Mouse (Mus musculus) CH12.LX (cell line): Measurements from ENCODE around the gene Myo1d. TPM values are rescaled to one million over a fixed set of nuclear protein-coding genes. Genes with fewer than 3 reads are reported as not detected.

ENCODE experiments used
- DNase-seq: peaks from one replicate; pipeline ENCODE4 v3.0.0-alpha.2; 2013; ENCODE audit errors: extremely low read depth
- H3K27ac ChIP-seq: 2 replicates; pipeline ENCODE4 v1.5.1; 2012; ENCODE audit warnings: low read depth, mild to moderate bottlenecking, control low read depth, moderate library complexity; ENCODE audit not compliant: insufficient read depth
- H3K27me3 ChIP-seq: replicated peaks from 2 replicates; pipeline ENCODE3; 2012; ENCODE audit warnings: inconsistent platforms
- H3K36me3 ChIP-seq, 2 experiments: replicated peaks in 1 of 2; 2 replicates each; pipeline versions ENCODE3 to v1.6.1; 2012; ENCODE audit warnings: inconsistent platforms in 1 of 2, low read length in 1 of 2, mild to moderate bottlenecking in 1 of 2, mixed read lengths in 1 of 2, moderate library complexity in 1 of 2; ENCODE audit not compliant: control insufficient read depth in 1 of 2, insufficient read depth in 1 of 2
- H3K4me1 ChIP-seq, 2 experiments: 2 replicates each; pipeline ENCODE4 v1.6.1; 2012; ENCODE audit warnings: inconsistent platforms in 1 of 2, moderate library complexity in 1 of 2; ENCODE audit not compliant: insufficient read depth in 2 of 2, control insufficient read depth in 1 of 2
- H3K4me2 ChIP-seq: 2 replicates; pipeline ENCODE4 v1.6.1; 2012; ENCODE audit warnings: low read depth, mild to moderate bottlenecking, control low read depth; ENCODE audit not compliant: poor library complexity, insufficient read depth, severe bottlenecking
- H3K4me3 ChIP-seq, 3 experiments: fragments of 150-350 bp in 1 of 3; sonication (generic) in 1 of 3; replicated peaks in 1 of 3; 2 replicates each; pipeline versions ENCODE3 to v1.5.1; 2011 to 2012; ENCODE audit warnings: low read depth in 2 of 3, low read length in 2 of 3, mild to moderate bottlenecking in 2 of 3, moderate library complexity in 2 of 3, control low read depth in 1 of 3, improper control_type of control experiment in 1 of 3, inconsistent platforms in 1 of 3, mixed read lengths in 1 of 3; ENCODE audit not compliant: poor library complexity in 1 of 3
- H3K79me2 ChIP-seq: replicated peaks from 2 replicates; pipeline ENCODE4 v1.6.1; 2012; ENCODE audit warnings: mild to moderate bottlenecking, moderate library complexity; ENCODE audit not compliant: control insufficient read depth, poor library complexity, insufficient read depth, severe bottlenecking; ENCODE audit errors: extremely low read depth
- H3K9ac ChIP-seq: 2 replicates; pipeline ENCODE4 v1.6.1; 2012; ENCODE audit warnings: low read depth, mild to moderate bottlenecking, control low read depth, moderate library complexity; ENCODE audit not compliant: insufficient read depth
- H3K9me3 ChIP-seq: replicated peaks from 2 replicates; pipeline ENCODE3; 2012; ENCODE audit warnings: low read length, inconsistent platforms, mixed read lengths
- BHLHE40 ChIP-seq: IDR thresholded peaks from 2 replicates; pipeline ENCODE4 v1.6.1; 2011; ENCODE audit warnings: mild to moderate bottlenecking, low read depth, low read length, improper control_type of control experiment
- CHD1 ChIP-seq: IDR thresholded peaks from 2 replicates; pipeline ENCODE4 v1.6.1; 2012; ENCODE audit warnings: low read depth, low read length, improper control_type of control experiment, inconsistent platforms
- CHD2 ChIP-seq: IDR thresholded peaks from 2 replicates; pipeline ENCODE4 v1.6.1; 2011; ENCODE audit warnings: low read length, improper control_type of control experiment
- CTCF ChIP-seq, 2 experiments: IDR thresholded peaks in 1 of 2; conservative IDR thresholded peaks in 1 of 2; 2 replicates each; pipeline ENCODE4 v1.5.1; 2011 to 2012; ENCODE audit warnings: low read depth in 2 of 2, low read length in 2 of 2, improper control_type of control experiment in 1 of 2, inconsistent platforms in 1 of 2, mild to moderate bottlenecking in 1 of 2, moderate library complexity in 1 of 2
- E2F4 ChIP-seq: IDR thresholded peaks from 2 replicates; pipeline ENCODE4 v1.6.1; 2011; ENCODE audit warnings: low read depth, low read length, improper control_type of control experiment; ENCODE audit not compliant: insufficient replicate concordance
- ELF1 ChIP-seq: IDR thresholded peaks from 2 replicates; pipeline ENCODE4 v1.6.1; 2014; ENCODE audit warnings: low read depth, mild to moderate bottlenecking, inconsistent platforms, low read length, improper control_type of control experiment
- EP300 ChIP-seq: IDR thresholded peaks from 2 replicates; pipeline ENCODE4 v1.6.1; 2011; ENCODE audit warnings: low read length, improper control_type of control experiment
- ETS1 ChIP-seq: conservative IDR thresholded peaks from 2 replicates; pipeline ENCODE4 v1.6.1; 2012; ENCODE audit warnings: low read depth, mild to moderate bottlenecking, inconsistent platforms, low read length, improper control_type of control experiment, moderate library complexity
- GABPA ChIP-seq: IDR thresholded peaks from 2 replicates; pipeline ENCODE4 v1.6.1; 2012; ENCODE audit warnings: low read depth, low read length, improper control_type of control experiment, inconsistent platforms; ENCODE audit not compliant: insufficient replicate concordance
- HCFC1 ChIP-seq: IDR thresholded peaks from 2 replicates; pipeline ENCODE4 v1.6.1; 2012; ENCODE audit warnings: low read depth, mild to moderate bottlenecking, inconsistent platforms, low read length, improper control_type of control experiment
- IRF4 ChIP-seq: IDR thresholded peaks from 2 replicates; pipeline ENCODE4 v1.6.1; 2014; ENCODE audit warnings: low read depth, mild to moderate bottlenecking, inconsistent platforms, low read length, improper control_type of control experiment
- JUN ChIP-seq: IDR thresholded peaks from 2 replicates; pipeline ENCODE4 v1.6.1; 2011; ENCODE audit warnings: low read depth, mild to moderate bottlenecking, low read length, improper control_type of control experiment, moderate library complexity; ENCODE audit not compliant: insufficient read depth
- JUND ChIP-seq: conservative IDR thresholded peaks from 2 replicates; pipeline ENCODE4 v1.6.1; 2011; ENCODE audit warnings: low read depth, low read length, improper control_type of control experiment
- KAT2A ChIP-seq: IDR thresholded peaks from 2 replicates; pipeline ENCODE4 v1.6.1; 2012; ENCODE audit warnings: low read length, improper control_type of control experiment, inconsistent platforms; ENCODE audit not compliant: insufficient replicate concordance
- MAFK ChIP-seq: IDR thresholded peaks from 2 replicates; pipeline ENCODE4 v1.6.1; 2011; ENCODE audit warnings: low read length, improper control_type of control experiment; ENCODE audit not compliant: insufficient replicate concordance
- MAX ChIP-seq: IDR thresholded peaks from 2 replicates; pipeline ENCODE4 v1.6.1; 2011; ENCODE audit warnings: low read length, improper control_type of control experiment
- MAZ ChIP-seq: IDR thresholded peaks from 2 replicates; pipeline ENCODE4 v1.6.1; 2012; ENCODE audit warnings: low read depth, mild to moderate bottlenecking, inconsistent platforms, low read length, improper control_type of control experiment, moderate library complexity
- MEF2A ChIP-seq: IDR thresholded peaks from 2 replicates; pipeline ENCODE4 v1.6.1; 2014; ENCODE audit warnings: low read depth, mild to moderate bottlenecking, inconsistent platforms, low read length, improper control_type of control experiment, borderline replicate concordance
- MXI1 ChIP-seq: IDR thresholded peaks from 2 replicates; pipeline ENCODE4 v1.6.1; 2011; ENCODE audit warnings: mild to moderate bottlenecking, low read depth, low read length, improper control_type of control experiment
- MYC ChIP-seq: IDR thresholded peaks from 2 replicates; pipeline ENCODE4 v1.6.1; 2011; ENCODE audit warnings: low read depth, mild to moderate bottlenecking, improper control_type of control experiment, low read length
- NELFE ChIP-seq: IDR thresholded peaks from 2 replicates; pipeline ENCODE4 v1.6.1; 2011; ENCODE audit warnings: low read depth, low read length, improper control_type of control experiment
- NRF1 ChIP-seq: IDR thresholded peaks from 2 replicates; pipeline ENCODE4 v1.6.1; 2014; ENCODE audit warnings: low read depth, mild to moderate bottlenecking, inconsistent platforms, low read length, improper control_type of control experiment, moderate library complexity
- PAX5 ChIP-seq: IDR thresholded peaks from 2 replicates; pipeline ENCODE4 v1.6.1; 2012; ENCODE audit warnings: low read length, inconsistent platforms, mixed read lengths
- POLR2A ChIP-seq: IDR thresholded peaks from 2 replicates; pipeline ENCODE4 v1.6.1; 2011; ENCODE audit warnings: low read depth, mild to moderate bottlenecking, improper control_type of control experiment, low read length
- POLR2AphosphoS2 ChIP-seq: IDR thresholded peaks from 2 replicates; pipeline ENCODE4 v1.6.1; 2011; ENCODE audit warnings: low read depth, low read length, improper control_type of control experiment
- RAD21 ChIP-seq: IDR thresholded peaks from 2 replicates; pipeline ENCODE4 v1.6.1; 2011; ENCODE audit warnings: low read depth, mild to moderate bottlenecking, low read length, improper control_type of control experiment, moderate library complexity
- RCOR1 ChIP-seq: conservative IDR thresholded peaks from 2 replicates; pipeline ENCODE4 v1.6.1; 2012; ENCODE audit warnings: low read depth, mild to moderate bottlenecking, inconsistent platforms, low read length, improper control_type of control experiment
- SIN3A ChIP-seq: IDR thresholded peaks from 2 replicates; pipeline ENCODE4 v1.6.1; 2012; ENCODE audit warnings: low read length, improper control_type of control experiment, inconsistent platforms
- SMC3 ChIP-seq: IDR thresholded peaks from 2 replicates; pipeline ENCODE4 v1.6.1; 2011; ENCODE audit warnings: low read depth, low read length, improper control_type of control experiment
- TBP ChIP-seq: conservative IDR thresholded peaks from 2 replicates; pipeline ENCODE4 v1.6.1; 2011; ENCODE audit warnings: low read depth, low read length, improper control_type of control experiment
- TCF12 ChIP-seq: IDR thresholded peaks from 2 replicates; pipeline ENCODE4 v1.6.1; 2014; ENCODE audit warnings: low read depth, mild to moderate bottlenecking, inconsistent platforms, low read length, improper control_type of control experiment
- UBTF ChIP-seq: IDR thresholded peaks from 2 replicates; pipeline ENCODE4 v1.6.1; 2012; ENCODE audit warnings: low read depth, mild to moderate bottlenecking, inconsistent platforms, low read length, improper control_type of control experiment, moderate library complexity
- USF1 ChIP-seq: IDR thresholded peaks from 2 replicates; pipeline ENCODE4 v1.6.1; 2014; ENCODE audit warnings: low read depth, mild to moderate bottlenecking, inconsistent platforms, low read length, improper control_type of control experiment
- USF2 ChIP-seq: conservative IDR thresholded peaks from 2 replicates; pipeline ENCODE4 v1.6.1; 2011; ENCODE audit warnings: low read depth, low read length, improper control_type of control experiment
- ZC3H11A ChIP-seq: IDR thresholded peaks from 2 replicates; pipeline ENCODE4 v1.6.1; 2012; ENCODE audit warnings: low read depth, mild to moderate bottlenecking, inconsistent platforms, low read length, improper control_type of control experiment
- ZKSCAN1 ChIP-seq: IDR thresholded peaks from 2 replicates; pipeline ENCODE4 v1.6.1; 2012; ENCODE audit warnings: low read depth, inconsistent platforms, low read length, improper control_type of control experiment, borderline replicate concordance
- ZMIZ1 ChIP-seq: IDR thresholded peaks from 2 replicates; pipeline ENCODE4 v1.6.1; 2012; ENCODE audit warnings: low read depth, mild to moderate bottlenecking, inconsistent platforms, low read length, improper control_type of control experiment
- ZNF384 ChIP-seq: IDR thresholded peaks from 2 replicates; pipeline ENCODE4 v1.6.1; 2012; ENCODE audit warnings: low read depth, low read length, improper control_type of control experiment, inconsistent platforms
- dilution Hi-C: fragments of 300-500 bp; cut with MboI; formaldehyde crosslinking; loops from 2 replicates; pipeline ENCODE4 v1.14.3; 2020; ENCODE audit warnings: low sequenced_read_pairs; ENCODE audit not compliant: extremely low pct_unique_long_range_greater_than_20kb, extremely low pct_ligation_motif_present
- in situ Hi-C: fragments of 300-500 bp; cut with MboI; formaldehyde crosslinking; loops from 3 replicates; pipeline ENCODE4 v1.14.3; 2019; ENCODE audit warnings: low sequenced_read_pairs, low pct_ligation_motif_present, low pct_unique_long_range_greater_than_20kb, mixed read lengths
- polyA plus RNA-seq: library from polyadenylated mRNA; unstranded; fragments of >175 nt; gene quantifications from 2 replicates; pipeline ENCODE4 v1.2.1, GENCODE M21; 2012; ENCODE audit warnings: low read depth; ENCODE audit not compliant: insufficient read length
- total RNA-seq, 2 experiments: library from RNA; depleted of rRNA; stranded (reverse); fragments of 300-350 nt in 1 of 2; fragments of >200 nt in 1 of 2; gene quantifications; 2 replicates each; pipeline ENCODE4 v1.2.3; 2012 to 2014

Gene Myo1d
- total and polyA plus RNA-seq, 3 experiments = 2.2 to 5.6 (median 2.9) TPM

- Histone ChIP-seq H3K4me2 (peak overlapping the region; percentile 14), H3K27ac (peak overlapping the region; percentile 85), H3K36me3 (no peaks in the 10 kb centered on the region), H3K9me3 (peaks cover 5% of the 10 kb centered on the region), H3K9ac (peak overlapping the region; percentile 3; the same call in 1 of the 2 replicates), H3K27me3 (no peaks in the 10 kb centered on the region), H3K4me3 (peak overlapping the region in 1 of 3 experiments; percentile 3), H3K79me2 (no peaks in the 10 kb centered on the region), H3K4me1 (peaks cover 49 to 85% of the 10 kb centered on the region in 2 experiments)
- in situ Hi-C loops (loop anchor here (5.0 kb wide), 1 partner anchor 58 kb away; no protein-coding TSS in a partner anchor), dilution Hi-C loops (no loop called here)
- peak; percentile 84 for DNase-seq
- no peak for TF ChIP-seq KAT2A
- peak; percentile 15; the same call in 1 of the 2 replicates for TF ChIP-seq NRF1
- TF ChIP-seq RAD21 = no peak; the same call in 1 of the 2 replicates
- peak; percentile 97 for TF ChIP-seq ETS1
- peak; percentile 91 for TF ChIP-seq BHLHE40
- peak; percentile 93 for TF ChIP-seq MEF2A
- peak; percentile 85 for TF ChIP-seq IRF4
- 0 out of 2 replicates have a peak, but pooled peaks have one; percentile 39 for TF ChIP-seq TBP
- TF ChIP-seq ZNF384 = peak; percentile 74
- TF ChIP-seq ELF1 = peak; percentile 63
- peak; percentile 66; the same call in 1 of the 2 replicates for TF ChIP-seq ZMIZ1
- no peak for TF ChIP-seq ZC3H11A
- TF ChIP-seq MAZ = peak; percentile 84; the same call in 1 of the 2 replicates
- no peak for TF ChIP-seq USF1
- peak; percentile 22 for TF ChIP-seq SMC3
- no peak for TF ChIP-seq CTCF (conservative IDR thresholded peaks at IDR 0.05 in 1 of 2, IDR thresholded peaks at IDR 0.05 in 1 of 2; ENCODE audit: low read depth in 2 of 2, low read length in 2 of 2)
- no peak; the same call in 1 of the 2 replicates for TF ChIP-seq HCFC1
- no peak for TF ChIP-seq MYC
- TF ChIP-seq E2F4 = no peak
- TF ChIP-seq JUN = peak; percentile 31; the same call in 1 of the 2 replicates
- TF ChIP-seq UBTF = peak; percentile 89
- no peak; the same call in 1 of the 2 replicates for TF ChIP-seq RCOR1
- no peak for TF ChIP-seq USF2
- no peak for TF ChIP-seq ZKSCAN1
- no peak for TF ChIP-seq NELFE
- no peak for TF ChIP-seq POLR2A
- TF ChIP-seq CHD2 = no peak
- no peak for TF ChIP-seq PAX5
- peak; percentile 90 for TF ChIP-seq MAFK
- TF ChIP-seq CHD1 = no peak
- peak; percentile 81 for TF ChIP-seq MAX
- TF ChIP-seq SIN3A = peak; percentile 76
- TF ChIP-seq GABPA = no peak
- TF ChIP-seq EP300 = peak; percentile 83
- TF ChIP-seq MXI1 = peak; percentile 86; the same call in 1 of the 2 replicates
- TF ChIP-seq JUND = no peak; the same call in 1 of the 2 replicates
- TF ChIP-seq POLR2AphosphoS2 = no peak
- peak; percentile 99 for TF ChIP-seq TCF12
Observed at GRCm38 (mm10) chr11:80504519-80505385, 275.1 kb downstream of the Myo1d start.
